Mouse (Mus musculus): ENCODE measurements around the gene Kdm3a.

GRCm38 (mm10) chr6:71575359-71575758 is 57.4 kb downstream of the Kdm3a start:
- TF ChIP-seq POLR2A (IDR thresholded peaks at IDR 0.05; ENCODE audit: borderline replicate concordance, low read depth, low read length), result no peak
- no peak for TF ChIP-seq CTCF (IDR thresholded peaks at IDR 0.05; ENCODE audit: low read depth, low read length)

All from bone marrow macrophage, adult 2 months (primary cell).